Mouse (Mus musculus) right cerebral cortex, adult 2 months (tissue): ENCODE data around the gene Ccdc189.

Experiments used
- DNase-seq, 2 experiments: peaks; one replicate each; pipeline ENCODE4 v3.0.0; 2021 to 2022; ENCODE audit warnings: low spot score in 2 of 2

Gene Ccdc189

GRCm38 (mm10) chr7:127591108-127591507, 2.7 kb upstream of the Ccdc189 start:
- no peak for DNase-seq

GRCm38 (mm10) chr7:127589637-127590036, 1.2 kb upstream of the Ccdc189 start:
- DNase-seq, result no peak

- no peak for DNase-seq
Measured at GRCm38 (mm10) chr7:127588901-127589300, 506 bp upstream of the Ccdc189 start.

- DNase-seq, result no peak
Measured at GRCm38 (mm10) chr7:127587196-127587595, 1.2 kb downstream of the Ccdc189 start.

- no peak for DNase-seq
Measured at GRCm38 (mm10) chr7:127586149-127586548, 2.2 kb downstream of the Ccdc189 start.

GRCm38 (mm10) chr7:127585031-127585430, 3.4 kb downstream of the Ccdc189 start:
- DNase-seq, result no peak

GRCm38 (mm10) chr7:127583260-127583659, 5.1 kb downstream of the Ccdc189 start:
- no peak for DNase-seq

GRCm38 (mm10) chr7:127574115-127574514, 14.3 kb downstream of the Ccdc189 start:
- DNase-seq, result no peak

- DNase-seq, result no peak
Measured at GRCm38 (mm10) chr7:127573503-127574008, 14.8 kb downstream of the Ccdc189 start.

GRCm38 (mm10) chr7:127572895-127573471, 15.4 kb downstream of the Ccdc189 start, which contains the start of gene Phkg2:
Gene Phkg2 (plus strand): TSS chr7:127573340.
- peak; percentile 90 to 94 for DNase-seq

GRCm38 (mm10) chr7:127564381-127565150, 23.8 kb downstream of the Ccdc189 start:
- DNase-seq, result no peak

GRCm38 (mm10) chr7:127561340-127561858, 27.0 kb downstream of the Ccdc189 start, which contains the start of gene Tmem265:
Gene Tmem265 (plus strand): TSS chr7:127561390.
- DNase-seq, result no peak

GRCm38 (mm10) chr7:127560580-127560979, 27.8 kb downstream of the Ccdc189 start:
- no peak for DNase-seq

- no peak for DNase-seq
Measured at GRCm38 (mm10) chr7:127551558-127551957, 36.8 kb downstream of the Ccdc189 start.

GRCm38 (mm10) chr7:127549116-127549835, 39.1 kb downstream of the Ccdc189 start:
- DNase-seq, result peak in 1 of 2 experiments; percentile 26

GRCm38 (mm10) chr7:127541671-127542070, 46.7 kb downstream of the Ccdc189 start:
- no peak for DNase-seq
